Mouse (Mus musculus) 416B (cell line): ENCODE data around the gene Clmn.
A peak's percentile ranks its signal among the peaks of the same experiment; 100 is the strongest.

Experiments used
- DNase-seq: peaks from one replicate; pipeline ENCODE4 v3.0.0; 2011; ENCODE audit warnings: low read depth

Clmn gene

DNA sequence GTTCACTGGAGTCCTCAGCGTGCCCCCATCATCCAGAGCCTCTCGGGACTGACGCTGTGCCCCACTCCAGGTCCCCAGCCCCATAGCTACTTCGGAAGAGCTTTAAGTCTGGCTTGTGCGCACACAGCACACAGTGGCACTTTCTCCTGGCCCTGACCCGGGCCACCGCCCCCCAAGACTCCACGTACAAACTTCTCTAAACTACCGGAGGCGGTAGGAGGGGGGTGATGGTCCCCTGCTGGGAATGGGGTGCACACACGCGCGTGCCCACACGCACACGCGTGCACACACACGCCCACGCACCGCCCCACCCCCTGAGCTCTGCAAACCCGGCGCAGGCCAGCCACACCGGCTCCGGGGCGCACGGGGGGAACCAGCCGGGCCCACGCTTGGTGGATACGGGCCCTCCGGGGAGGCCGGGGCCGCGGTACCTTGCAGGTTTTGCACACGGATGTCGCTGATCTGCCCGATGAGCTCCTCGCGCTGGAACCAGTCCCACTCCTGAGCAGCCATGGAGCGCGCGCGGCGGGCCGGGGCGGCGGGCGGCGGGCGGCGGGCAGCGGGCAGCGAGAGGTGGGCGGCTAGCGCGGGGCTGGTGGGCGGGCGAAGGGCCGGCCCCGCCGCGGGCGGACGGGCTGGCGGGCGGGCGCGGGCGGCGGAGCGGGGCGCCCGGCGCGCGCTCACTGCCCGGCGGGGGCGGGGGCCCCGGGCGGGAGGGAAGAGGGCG is at the start of gene Clmn:
TSS of gene Clmn (minus strand) at position 638 of the 727 bp plus-strand sequence.
- no peak for DNase-seq

DNA sequence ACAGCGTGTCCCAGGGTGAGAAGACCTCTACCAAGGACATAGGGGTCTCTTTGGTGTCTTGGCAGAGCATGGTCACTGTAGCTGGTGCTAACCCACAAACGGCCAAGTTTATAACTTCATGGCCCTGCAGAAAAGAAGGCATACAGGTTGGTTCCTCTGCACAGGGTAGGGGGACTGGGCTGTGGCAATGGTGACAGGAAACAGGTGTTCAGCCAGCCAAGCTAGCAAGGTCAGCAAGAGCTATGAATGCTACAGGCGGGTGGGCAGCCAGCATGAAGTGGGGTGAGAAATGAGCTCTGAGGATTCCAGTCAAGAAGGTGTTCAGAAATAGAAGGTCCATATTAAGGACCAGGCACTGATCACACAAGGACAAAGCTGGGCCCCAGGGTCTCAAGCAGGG is 48.1 kb upstream of the Clmn start:
- no peak for DNase-seq

- DNase-seq: no peak
These were observed 47.5 kb upstream of the Clmn start for GRCm38 (mm10) chr12:104912281-104912933.

DNA sequence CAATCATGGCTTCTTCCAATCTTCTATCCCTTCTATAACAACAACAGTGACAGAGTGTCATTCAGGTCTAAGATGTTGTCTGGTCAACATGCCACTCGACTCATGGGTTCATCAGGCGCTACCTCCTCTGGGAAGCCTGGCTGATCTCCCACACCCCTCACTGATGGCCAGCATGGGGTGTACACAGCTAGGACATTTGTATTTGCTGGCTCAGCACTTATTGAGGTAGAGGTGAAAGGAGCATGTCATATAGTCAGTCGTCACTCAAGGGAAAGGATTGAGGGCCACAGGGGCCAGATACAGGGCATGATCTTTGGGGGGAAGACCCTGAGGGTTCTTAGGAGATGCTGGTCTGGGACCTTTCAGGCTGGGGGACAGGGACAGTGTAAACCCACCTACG is 44.9 kb upstream of the Clmn start:
- DNase-seq: no peak

GRCm38 (mm10) chr12:104908986-104909385 is 44.1 kb upstream of the Clmn start:
- no peak for DNase-seq

GRCm38 (mm10) chr12:104908024-104908781 is 43.3 kb upstream of the Clmn start:
- DNase-seq: no peak

GRCm38 (mm10) chr12:104907133-104907532 is 42.3 kb upstream of the Clmn start:
- no peak for DNase-seq

- DNase-seq: peak; percentile 58
These were observed 39.3 kb upstream of the Clmn start for GRCm38 (mm10) chr12:104904138-104904537.

DNA sequence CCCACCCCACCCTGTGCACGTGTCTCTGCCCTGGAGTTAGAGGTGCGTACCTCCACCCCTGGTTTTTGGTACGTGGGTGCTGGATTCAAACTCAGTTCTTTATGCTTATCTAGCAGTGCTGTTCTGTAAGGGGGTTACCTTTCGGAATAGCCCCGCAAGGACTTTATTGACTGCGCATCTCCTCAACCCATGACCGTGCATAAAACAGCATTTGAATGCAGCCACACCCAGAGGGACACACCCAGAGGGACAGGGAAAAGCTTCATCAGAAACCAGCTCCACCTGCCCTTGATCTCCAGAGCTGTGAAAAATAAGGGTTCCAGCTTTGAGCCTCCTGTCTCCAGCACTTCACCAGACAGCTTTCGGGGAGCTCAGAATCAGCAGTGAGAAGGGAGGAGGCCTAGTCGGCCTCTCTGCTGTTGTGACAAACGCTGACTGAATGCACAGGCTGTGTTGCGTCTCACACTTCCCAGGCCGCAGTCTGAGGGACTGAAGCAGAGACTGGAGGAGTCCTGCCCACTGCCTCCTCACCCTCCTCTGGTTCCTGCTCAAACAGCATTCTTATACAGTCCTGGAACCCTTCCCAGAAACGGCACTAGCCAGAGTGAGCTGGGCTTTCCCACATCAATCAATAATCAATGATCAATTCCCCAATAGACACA is 37.6 kb upstream of the Clmn start:
- no peak for DNase-seq

- no peak for DNase-seq
These were observed 36.4 kb upstream of the Clmn start for GRCm38 (mm10) chr12:104901320-104901719.

DNA sequence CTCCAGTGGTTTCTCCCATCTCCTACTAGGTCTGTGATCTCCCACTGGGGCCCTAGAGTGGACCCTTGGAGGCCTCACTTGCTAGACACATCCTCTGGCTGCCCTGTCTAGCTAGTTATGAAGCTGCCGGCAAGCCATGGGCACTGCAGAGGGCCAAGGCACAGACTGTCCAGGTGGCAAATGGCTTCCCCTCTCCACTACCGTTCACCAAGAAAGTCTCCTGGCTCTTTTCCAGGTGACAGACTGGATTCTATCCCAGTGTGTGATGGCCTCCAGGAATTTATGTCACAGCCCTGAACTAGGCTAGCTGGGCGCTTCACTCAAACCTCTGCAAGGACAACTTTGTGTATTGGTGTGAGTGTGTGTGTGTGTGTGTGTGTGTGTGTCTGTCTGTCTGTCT is 35.0 kb upstream of the Clmn start:
- no peak for DNase-seq

DNA sequence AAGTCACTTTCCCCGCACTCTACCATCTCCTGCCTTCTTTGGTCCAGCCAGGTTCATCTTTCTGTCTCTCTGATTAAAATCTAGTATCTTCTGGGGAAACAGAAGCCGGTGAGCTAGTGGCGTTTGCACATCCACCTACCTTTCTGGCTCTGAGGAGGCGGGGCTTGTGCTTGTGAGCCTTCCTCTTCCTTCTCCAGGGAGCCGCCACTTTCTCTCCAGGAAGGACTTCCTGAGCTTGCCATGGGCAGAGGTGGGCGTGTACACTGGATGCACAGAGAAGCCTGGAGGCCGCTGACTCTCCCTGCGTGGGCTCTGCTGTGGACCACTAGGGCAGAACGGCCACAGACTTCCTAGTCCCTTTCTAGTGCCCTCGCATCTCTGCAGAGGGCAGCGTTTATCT is 34.3 kb upstream of the Clmn start:
- no peak for DNase-seq

- DNase-seq: peak; percentile 50
These were observed 33.8 kb upstream of the Clmn start for GRCm38 (mm10) chr12:104898718-104899117.

GRCm38 (mm10) chr12:104897051-104897618 is 32.3 kb upstream of the Clmn start:
- no peak for DNase-seq

- DNase-seq: no peak
These were observed 31.8 kb upstream of the Clmn start for GRCm38 (mm10) chr12:104896640-104897039.

- no peak for DNase-seq
These were observed 27.4 kb upstream of the Clmn start for GRCm38 (mm10) chr12:104892245-104892644.

GRCm38 (mm10) chr12:104890066-104890465 is 25.2 kb upstream of the Clmn start:
- DNase-seq: no peak

DNA sequence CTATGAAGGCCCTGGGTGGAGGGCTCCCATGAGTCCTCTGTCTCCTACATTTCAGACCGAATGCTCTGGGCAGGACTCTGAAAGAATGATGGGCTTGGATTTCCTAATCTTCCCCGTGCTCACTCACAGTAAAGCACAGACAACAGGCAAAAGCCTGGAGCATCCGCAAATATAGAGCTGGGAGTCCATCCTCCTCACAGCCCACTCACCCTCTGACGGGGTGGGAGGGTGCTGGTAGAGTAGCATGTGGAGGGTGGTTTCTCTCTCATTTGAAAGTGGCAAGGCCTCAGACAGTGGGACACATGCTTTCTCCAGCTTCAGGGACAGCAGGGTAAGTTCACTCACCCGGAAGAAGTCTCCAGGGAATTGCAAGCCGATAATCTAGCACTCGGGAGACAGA is 21.2 kb upstream of the Clmn start:
- DNase-seq: no peak

DNA sequence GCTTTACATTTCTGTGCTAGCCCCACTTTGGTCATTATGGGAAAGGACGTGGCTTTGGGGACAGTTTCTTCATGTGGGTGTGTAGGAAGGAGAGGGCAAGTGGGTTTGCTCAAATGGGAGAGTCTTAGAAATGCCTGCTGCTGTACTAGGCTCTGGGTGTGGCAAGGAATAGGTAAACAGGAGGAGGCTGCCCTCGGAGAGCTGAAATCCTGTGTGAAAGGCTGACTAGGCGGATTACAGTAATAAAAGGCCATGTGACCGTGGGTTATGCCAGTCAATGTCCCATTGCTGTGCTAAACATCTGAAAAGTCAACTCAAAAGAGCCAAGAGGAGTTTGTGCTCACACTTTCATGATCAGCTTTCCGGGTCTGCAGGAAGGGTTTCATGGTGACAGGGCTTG is 17.7 kb upstream of the Clmn start:
- no peak for DNase-seq

- no peak for DNase-seq
These were observed 17.2 kb upstream of the Clmn start for GRCm38 (mm10) chr12:104882061-104882460.

DNA sequence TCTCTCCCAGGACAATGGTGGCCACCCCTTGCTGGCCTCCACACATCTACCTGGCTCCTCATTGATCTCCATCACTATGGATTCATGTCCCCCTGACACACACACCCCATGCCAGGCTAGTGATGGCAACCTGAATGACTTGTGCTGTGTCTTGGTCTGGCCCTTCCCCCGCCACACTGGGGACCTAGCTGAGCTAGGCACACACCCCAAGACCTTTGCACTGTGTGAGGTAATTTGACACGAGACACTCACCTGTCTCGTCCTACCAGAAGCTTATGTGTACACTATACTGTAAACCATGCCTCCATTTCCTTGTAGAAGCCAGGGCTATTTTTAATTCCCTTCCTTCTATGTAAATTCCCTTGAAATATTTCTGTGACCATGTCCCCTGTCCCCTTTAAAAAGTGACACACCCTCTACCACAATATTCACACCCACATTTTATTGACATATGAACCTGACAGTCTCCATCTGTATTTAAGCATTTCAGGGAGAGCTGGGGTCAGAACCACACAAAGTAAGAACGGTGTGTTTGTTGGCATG is 16.7 kb upstream of the Clmn start:
- DNase-seq: no peak

DNA sequence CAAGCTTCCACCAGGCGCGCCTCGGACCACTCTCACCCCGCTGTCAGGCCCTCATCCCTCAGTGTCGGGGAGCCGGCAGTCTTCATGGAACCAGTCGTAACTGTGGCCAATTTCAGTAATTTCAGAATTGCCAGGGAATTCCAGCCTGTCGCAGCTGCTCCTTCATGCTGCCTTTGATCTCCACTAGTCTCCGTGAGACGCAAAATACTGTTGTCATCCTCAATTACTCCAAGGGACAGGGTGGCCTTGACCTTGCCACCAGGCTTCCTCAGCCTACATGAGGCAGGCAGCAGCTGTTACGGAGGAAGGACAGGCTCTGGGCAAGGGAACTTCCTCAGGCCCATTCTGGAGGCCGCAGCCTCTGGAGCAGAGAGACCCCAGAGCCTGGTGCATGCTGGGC is 15.5 kb upstream of the Clmn start:
- DNase-seq: no peak
